Mouse (Mus musculus) embryonic fibroblast, embryonic 13.5 days (primary cell): ENCODE measurements around the gene Vamp4.

ENCODE experiments used
- CTCF ChIP-seq: IDR thresholded peaks from 2 replicates; pipeline ENCODE4 v1.5.1; 2011; ENCODE audit warnings: mild to moderate bottlenecking, control low read depth, low read length, moderate library complexity, borderline replicate concordance; ENCODE audit not compliant: insufficient read depth
- POLR2A ChIP-seq: IDR thresholded peaks from 2 replicates; pipeline ENCODE4 v1.6.1; 2011; ENCODE audit warnings: low read depth, mild to moderate bottlenecking, control low read depth, low read length, moderate library complexity

GRCm38 (mm10) chr1:162567351-162567750 lies 3.0 kb upstream of the Vamp4 start:
- TF ChIP-seq POLR2A = no peak
- TF ChIP-seq CTCF = no peak
